Mouse (Mus musculus) layer of hippocampus, adult 18-20 months (tissue): ENCODE measurements around the gene Cpt1c. TPM values are rescaled to one million over a fixed set of nuclear protein-coding genes. Genes with fewer than 3 reads are reported as not detected.
A peak's percentile ranks its signal among the peaks of the same experiment; 100 is the strongest.

Experiments
- DNase-seq, 2 experiments: peaks; one replicate each; pipeline ENCODE4 v3.0.0; 2022; ENCODE audit warnings: low spot score in 2 of 2
- total RNA-seq, 2 experiments: library from RNA; stranded (reverse); gene quantifications; 2 replicates each; pipeline ENCODE4 v1.2.3; 2021

Gene Cpt1c
- total RNA-seq, 2 experiments from 2014 or later = 129 to 136 TPM

DNA sequence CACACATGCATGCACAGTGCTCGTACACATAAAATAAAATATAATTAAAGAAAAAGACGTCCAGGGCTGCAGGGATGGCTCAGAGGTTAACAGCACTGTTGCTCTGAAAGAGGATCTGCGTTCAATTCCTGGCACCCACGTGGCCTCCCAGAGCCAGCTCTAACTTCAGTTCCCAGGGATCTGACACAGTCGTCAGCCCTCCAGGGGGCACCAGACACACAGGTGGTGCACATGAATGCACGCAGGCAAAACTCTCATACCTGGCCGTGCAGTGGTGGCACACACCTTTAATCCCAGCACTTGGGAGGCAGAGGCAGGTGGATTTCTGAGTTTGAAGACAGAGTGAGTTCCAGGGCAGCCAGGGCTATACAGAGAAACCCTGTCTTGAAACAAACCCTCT, 8.7 kb downstream of the Cpt1c start:
- DNase-seq = no peak

DNA sequence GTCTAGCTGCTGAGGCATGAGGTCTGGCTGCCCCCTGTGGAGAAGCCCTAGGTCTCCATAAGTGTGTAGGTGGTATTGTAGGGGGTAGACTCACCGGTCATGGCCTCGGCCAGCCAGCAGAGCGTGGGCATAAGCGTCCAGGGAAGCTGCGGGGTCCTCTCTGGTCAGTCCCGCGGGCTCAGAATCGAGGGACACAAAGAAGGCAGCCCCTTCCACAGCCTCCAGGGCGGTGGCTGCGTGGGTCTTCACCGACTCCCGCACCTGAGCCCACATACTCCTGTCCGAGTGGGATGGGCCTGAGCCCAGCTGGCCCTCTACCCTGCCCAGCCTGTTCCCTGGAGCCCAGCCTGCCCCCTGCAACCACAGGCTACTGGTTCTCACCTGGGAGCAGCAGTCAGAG, 9.7 kb downstream of the Cpt1c start:
- no peak for DNase-seq

DNA sequence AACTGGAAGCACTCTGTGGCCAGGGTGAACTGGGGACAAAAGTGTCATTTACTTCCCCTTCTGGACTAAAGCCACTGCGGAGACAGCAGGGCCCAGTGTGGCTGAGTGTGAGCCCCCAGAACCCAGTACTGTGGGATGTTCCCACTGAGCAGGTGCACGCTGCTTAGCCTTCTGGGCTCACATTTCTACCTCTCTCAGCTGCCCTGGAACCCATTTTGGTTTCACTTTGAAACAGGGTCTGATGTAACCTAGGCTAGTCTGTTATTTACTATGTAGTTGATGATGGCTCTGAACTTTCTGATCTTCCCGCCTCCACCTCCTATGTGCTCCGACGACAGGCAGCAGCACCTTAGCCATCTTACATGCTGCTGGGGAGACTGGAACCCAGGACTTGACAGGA, 11.8 kb downstream of the Cpt1c start:
- no peak for DNase-seq

DNA sequence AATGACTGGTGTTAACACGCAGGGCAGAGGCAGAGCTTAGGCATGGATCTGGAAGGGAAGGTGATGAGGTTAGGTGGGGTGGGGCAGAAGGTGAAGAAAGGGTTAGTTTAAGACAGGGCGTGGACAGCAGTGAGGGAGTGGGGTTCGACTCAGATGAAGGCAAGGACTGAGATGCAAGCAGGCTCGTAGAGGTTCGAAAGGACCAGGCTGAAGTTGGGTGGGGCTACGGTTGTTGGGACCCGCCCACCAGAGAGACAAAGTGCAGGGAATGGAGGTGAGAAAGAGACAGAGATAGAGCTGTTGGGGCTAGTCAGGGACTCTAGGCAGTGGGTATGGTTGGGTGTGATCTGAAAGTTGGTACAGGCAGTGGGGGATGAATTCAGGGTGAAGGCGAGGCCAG, 12.3 kb downstream of the Cpt1c start:
- no peak for DNase-seq

DNA sequence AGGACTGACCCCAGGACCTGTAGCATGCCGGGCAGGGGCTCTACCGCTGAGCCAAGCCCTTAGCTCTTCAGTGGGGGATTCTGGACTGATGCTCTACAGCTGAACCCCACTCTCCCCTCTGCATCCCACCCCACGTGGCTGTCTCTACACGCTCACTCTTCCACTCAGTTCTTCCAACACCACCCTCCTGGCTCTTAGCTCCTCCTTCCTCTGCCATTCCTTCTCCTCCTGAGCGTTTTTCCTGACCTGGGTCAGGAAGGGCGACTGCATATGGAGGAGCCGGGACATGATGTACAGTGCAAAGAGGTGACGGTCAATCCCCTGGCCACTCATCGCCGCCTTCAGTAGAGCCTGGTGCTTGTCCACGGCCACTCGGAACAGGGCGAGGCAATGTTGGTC, 14.1 kb downstream of the Cpt1c start:
- DNase-seq = no peak

DNA sequence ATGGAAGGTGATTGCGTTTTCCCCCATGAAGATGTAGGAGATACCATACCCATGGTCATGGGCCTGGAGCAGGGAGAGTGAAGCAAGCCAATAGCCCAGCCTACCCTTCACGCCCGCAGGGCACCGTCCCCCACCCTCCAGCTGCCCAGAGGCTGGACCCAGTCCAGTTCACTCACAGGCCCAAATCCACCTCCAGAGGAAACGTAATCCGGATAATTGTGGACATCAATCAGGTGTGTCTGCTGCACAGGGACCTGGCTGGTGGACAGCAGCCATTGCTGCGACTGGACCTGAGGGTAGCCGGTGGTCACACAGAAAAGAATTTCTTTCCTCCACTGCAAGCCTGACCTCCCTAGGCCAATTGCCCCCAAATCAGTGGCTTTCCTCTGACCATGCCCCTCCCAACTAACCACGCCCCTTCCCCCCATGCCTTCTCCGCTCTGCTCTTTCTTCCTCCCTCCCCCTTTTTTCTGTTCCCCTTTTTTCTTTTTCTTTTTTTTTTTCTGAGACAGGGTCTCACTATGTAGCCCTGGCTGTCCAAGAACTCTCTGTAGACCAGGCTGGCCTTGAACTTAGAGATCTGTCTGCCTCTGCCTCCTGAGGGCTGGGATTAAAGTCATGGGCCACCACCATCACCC, 14.7 kb downstream of the Cpt1c start:
- no peak for DNase-seq

DNA sequence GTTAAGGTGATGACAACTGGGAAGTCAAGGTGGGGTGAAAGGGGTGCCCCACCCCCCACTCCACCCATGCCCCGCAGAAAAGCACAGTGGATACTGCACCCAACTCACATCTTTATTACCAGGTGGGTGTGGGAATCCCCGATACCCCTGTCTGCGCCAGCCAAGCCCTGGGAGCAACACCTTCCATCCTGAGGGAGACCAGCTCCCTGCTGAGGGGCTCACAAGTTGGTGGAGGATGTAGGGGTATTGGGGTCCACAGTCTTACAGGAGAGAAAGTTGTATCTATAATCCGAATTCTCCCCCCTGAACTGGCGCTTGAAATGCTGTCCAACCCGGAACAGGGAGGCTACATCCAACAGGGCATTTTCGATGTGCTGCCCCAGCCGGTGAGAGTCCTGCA, 15.4 kb downstream of the Cpt1c start:
- no peak for DNase-seq

DNA sequence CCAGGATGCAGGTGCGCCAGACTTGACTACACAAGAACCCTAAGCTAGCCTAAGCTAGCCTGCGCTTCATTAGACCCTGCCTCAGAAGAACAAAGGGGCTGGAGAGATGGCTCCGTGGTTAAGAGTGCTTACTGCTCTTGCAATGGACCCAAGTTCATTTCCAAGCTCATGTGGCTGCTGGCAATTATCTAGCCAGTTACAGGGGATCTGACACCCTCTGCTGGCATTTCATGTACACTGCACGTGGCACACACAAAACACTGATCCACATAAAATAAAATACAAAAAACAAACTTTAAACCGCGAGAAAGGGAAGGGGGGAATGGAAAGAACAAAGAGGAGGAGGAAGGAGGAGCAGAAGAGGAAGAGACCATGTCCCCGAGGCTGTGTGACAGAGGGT, 16.4 kb downstream of the Cpt1c start:
- DNase-seq = peak in 1 of 2 experiments; percentile 68

DNA sequence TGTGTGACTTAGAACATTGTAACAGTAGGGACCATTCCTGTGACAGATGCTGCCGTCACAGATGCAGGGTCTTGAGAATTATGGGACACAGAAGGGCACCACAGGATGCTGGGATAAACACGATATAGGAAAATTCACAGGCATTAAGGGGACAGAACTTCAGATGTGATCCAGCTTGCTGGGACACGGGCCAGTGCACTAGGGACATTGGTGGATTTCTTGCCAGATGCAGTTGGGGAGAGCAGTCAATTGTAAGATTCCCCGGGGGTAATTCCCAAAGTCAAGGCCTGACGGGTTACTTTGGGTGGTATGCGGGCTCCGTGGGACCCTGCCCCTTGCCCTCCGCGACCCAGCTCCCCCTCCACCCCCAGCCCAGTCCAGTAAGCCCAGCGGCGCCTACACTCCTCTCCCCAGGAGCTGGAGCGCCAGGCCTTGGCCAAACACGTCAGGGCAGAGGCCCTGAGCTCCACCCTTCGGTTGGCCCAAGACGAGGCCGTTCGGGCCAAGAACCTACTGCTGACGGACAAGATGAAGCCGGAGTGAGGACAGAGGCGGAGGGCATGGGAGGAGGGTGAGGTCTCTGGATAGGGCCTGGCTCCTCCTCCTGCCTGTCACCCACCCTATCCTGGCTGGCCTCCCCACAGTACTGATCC, 17.3 kb downstream of the Cpt1c start:
- DNase-seq = no peak

DNA sequence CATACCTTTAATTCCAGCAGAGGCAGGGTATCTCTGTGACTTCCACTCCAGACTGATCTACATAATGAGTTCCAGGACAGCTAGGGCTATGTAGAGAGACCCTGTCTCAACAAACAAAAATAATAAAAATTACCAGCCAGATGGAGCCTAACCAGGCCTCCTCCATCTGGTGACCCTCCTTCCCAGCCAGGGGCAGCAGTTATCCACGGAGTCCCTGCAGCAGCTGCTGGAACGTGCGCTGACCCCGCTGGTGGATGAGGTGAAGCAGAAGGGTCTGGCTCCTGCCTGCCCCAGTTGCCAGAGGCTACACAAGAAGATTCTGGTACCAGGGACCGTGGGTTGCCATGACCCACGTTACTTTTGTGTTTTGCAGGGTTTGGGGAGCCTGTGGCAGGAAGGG, 18.4 kb downstream of the Cpt1c start:
- DNase-seq = no peak

DNA sequence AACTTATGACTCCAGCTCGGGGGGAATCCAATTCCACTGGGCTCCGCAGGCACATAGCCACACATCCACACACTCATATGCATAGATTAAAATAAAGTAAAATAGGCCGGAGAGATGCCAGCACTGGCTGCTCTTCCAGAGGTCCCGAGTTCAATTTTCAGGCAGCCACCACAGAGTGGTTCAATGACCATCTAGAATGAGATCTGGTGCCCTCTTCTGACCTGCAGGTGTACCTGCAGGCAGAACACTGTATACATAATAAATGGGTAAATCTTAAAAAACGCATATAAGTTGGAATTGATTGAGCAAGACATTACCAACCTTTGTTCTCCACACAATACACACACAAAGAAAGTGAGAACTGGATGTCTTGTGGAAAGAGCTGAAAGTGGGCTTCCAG, 19.0 kb downstream of the Cpt1c start:
- no peak for DNase-seq

DNA sequence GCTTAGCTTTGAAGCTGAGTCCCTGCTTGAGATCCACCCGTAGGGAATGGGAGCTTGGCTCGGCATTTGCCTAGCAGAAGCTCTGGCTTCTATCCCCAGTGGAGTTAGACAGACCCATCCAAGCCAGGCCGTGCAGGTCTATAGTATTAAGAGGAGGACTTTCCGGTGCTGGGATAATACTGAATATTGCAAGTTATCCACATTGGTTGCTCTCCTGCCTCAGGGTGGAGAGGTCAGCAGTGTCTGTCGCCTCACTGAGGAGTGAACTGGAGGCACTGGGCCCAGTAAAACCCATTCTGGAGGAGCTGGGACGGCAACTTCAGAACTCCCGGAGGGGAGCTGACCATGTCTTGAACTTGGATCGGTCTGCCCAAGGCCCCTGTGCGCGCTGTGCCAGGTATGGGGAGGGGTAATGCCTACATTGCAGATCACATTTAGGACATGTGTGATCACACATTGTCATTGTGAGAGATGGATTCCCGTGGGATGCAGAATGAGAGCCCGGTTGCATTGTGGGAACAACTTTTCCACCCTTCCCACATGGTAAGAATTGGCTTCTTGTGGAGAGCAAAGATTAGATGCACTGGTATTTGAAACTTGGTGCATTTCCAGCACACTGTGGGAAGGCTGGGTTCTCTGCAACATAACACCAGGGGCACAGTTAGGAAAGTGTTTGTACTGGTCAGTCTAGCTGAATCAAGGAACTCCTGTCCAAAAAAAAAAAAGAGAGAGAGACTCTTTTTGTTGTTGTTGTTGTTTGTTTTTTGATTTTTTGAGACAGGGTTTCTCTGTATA, 20.4 kb downstream of the Cpt1c start:
- no peak for DNase-seq

DNA sequence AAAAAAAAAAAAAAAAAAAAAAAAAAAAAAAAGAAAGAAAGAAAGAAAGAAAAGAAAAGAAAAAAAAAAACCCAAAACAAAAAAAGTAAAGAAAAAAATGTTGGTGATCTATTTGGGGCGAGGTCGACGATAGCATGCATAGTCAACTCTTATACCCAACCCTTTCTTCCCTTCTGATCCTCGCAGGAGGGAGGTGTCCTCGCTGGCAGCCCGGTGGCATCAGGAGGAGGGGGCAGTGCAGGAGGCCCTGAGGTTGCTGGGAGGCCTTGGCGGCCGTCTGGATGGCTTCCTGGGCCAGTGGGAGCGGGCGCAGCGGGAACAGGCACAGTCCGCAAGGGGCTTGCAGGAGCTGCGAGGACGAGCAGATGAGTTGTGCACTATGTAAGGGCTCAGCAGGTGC, 21.1 kb downstream of the Cpt1c start:
- no peak for DNase-seq

DNA sequence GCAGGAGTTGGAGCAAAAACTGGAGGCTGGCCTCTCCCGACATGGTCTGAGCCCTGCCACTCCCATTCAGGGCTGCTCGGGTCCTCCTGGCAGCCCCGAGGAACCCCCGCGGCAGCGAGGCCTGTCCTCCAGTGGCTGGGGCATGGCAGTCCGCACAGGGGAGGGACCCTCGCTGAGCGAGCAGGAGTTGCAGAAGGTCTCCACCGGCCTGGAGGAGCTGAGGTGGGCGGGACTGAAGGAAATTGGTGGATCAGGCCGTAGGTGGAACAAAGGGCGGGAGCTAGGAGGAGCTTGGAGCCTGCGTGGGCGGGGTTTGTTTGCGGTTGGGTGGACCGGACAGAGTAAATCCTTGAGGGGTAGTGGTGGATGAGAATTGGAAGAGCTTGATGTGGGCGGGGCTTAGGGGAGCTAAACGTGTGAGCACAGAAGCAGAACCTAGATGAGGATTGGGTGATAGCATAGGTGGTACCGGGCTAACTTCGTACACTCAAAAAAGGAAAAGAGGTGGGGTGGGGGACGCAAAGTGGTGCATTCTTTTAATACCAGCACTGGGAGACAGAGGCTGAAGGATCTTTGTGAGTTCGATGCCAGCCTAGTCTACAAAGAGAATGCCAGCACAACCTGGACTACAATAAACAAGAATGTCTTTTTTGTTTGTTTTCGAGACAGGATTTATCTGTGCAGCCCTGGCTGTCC, 21.9 kb downstream of the Cpt1c start:
- DNase-seq = peak; percentile 66 to 83

DNA sequence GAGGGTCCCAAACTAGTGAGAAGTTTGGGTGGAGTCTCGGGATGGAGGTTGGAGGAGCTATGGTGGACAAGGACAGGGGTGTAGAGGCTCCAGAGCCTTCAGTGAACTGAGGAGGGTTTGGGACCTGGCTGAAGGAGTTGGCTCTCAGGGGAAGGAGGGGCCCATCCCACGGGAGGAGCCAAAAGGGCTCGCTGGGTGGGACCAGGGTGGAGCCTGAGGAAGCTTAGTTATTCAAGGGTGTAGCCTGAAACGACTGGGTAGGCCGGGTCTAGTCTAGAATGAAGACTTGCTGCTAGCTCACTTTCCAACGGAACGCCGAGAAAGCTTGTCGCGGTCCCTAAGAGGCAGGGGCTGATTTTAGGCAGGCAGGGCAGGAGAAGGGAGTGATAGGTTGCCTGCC, 22.7 kb downstream of the Cpt1c start:
- no peak for DNase-seq

DNA sequence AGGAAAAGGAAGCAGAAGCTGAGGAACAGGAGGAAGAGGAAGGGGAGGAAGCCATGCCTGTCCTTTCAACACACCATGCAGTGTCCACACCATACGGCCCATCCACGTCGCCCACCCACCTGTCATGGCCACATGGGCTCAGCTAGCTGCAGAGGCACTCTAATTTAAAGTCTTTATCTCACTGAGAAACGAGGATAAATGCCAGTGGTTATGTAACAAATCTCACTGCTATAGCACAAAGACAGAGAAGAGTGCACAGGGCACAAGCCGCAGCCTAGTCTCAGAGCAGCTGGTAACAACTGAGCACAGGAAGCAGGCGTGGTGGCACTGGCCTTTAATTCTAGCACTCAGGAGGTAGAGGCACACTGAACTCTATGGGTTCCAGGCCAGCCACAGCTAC, 24.7 kb downstream of the Cpt1c start:
- peak in 1 of 2 experiments; percentile 44 for DNase-seq

DNA sequence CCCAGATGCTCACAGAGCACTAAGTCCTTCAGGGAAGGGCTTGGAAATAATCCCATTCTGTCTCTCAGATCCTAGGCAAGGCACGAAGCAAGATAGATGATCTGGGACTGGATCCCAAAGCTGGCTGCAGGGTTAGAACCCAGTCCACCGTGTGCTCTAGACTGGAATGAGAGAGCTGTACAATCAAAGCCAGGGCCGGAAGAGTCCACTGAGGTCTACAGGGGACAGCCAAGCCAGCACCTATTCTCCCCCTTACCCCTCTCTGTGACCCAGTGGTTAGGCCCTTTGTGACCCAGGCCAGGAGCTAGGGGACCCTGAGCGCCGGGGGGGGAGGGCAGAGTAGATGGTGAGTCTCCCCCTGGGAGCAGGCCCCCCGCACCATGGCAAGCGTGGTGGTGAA, 31.7 kb downstream of the Cpt1c start, which contains the start of gene Tsks:
TSS of gene Tsks (plus strand) at position 301 of the 400 bp plus-strand sequence.
- DNase-seq = no peak

DNA sequence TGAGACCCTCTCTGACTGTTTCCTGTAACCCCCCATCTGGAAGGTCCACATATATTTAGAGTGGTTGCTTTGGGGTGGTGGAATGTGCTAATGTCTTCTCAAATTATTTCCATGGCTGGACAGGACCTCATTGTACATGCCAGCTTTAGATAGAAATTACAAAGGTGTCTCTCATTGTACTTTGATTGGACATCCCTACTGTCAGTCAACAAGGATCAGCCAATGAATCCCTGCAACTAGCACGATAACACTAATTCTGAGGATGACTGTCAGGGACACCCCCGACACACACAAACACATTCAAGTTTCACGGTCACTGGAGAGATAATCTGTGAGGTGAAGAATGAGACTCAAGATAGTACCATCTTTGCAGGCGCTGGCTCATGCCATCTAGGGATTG, 36.0 kb downstream of the Cpt1c start:
- DNase-seq = no peak

DNA sequence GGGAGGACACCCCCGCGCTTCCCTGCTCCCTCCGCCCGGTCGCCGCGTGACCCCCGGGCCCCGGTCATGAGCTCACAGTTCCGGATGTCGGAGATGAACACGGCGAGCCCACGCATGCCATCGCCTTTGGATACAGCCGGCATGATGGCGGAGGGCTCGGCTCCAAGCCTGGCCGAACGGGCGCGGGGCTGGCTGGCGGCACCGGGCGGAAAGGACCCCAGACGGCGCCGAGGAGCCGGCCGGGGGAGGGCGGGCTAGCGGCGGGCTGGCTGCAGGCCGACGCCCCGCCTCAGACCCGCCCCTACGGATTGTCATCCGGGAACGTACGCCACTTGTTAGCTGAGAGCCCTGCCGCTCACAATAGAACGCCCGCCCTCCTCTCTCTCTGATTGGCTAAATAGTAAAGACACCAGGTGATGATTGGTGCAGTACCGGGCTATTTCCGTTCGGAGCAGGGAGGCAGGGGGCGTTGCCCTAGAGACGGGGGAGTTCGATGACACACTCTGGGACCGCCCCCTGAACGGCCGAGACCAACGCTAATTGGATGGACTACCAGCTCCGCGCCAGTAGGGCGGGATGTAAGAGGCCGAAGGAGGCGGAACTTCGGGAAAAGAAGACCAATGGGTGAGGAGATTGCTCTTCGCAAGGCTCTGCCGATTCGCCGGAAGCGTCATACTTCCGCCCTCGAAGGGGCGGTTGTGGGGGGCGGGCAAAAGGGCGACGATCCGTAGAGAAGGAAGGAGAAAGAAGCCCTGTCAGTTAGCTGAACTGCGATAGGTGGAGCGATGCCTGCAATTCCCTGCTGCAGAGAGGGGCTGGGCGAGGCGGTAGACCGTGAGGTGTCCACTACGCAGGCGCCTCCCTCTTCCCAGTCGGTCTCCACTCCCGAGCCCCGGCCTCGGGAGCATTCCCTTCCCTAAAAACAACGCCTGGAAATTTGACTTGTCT, 45.2 kb downstream of the Cpt1c start, which contains the start of gene Ap2a1:
TSS of gene Ap2a1 (minus strand) at position 293 of the 948 bp plus-strand sequence.
- peak; percentile 100 for DNase-seq

DNA sequence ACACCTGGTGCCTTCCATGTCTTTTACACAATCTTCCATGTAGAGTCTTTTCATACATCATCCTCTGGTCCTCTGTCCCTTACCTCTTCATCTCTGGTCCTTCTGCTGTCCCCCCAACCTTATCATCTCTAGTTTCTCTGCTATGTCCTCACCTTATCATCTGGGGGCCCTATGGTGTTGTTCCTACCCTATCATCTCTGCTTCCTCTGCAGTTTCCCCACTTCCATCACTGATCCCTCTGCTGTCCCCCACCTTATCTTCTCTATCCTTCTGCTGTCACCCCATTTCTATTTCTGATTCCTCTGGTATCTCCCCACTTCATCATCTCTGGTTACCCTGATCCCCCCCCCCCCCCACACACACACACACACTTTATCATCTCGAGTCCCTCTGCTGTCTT, 46.1 kb downstream of the Cpt1c start:
- no peak for DNase-seq

DNA sequence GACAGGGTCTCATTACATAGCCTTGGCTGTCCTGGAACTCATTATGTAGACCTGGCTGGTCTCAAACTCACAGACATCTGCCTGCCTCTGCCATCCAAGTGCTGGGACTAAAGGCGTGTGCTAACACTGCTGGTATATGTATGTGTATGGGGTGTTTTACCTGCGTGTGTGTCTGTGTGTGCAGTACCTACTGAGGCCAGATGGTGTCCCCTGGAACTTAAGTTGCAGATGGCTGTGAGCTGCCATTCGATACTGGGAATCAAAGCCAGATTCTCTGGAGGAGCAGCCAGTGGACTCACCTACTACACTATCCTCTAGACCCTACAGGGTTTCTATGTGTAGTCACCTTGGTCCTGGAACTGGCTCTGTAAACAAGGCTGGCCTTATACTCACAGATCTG, 49.2 kb downstream of the Cpt1c start:
- DNase-seq = no peak
